Mouse (Mus musculus) erythroblast, adult 5-6 weeks (primary cell): ENCODE data around the gene Ell. TPM values are rescaled to one million over a fixed set of nuclear protein-coding genes. Genes with fewer than 3 reads are reported as not detected.

ENCODE experiments used
- ATAC-seq: replicated peaks from 2 replicates; pipeline ENCODE4 v1.8.0; 2016; ENCODE audit warnings: moderate number of reproducible peaks, mild to moderate bottlenecking, moderate TSS enrichment, inconsistent platforms; ENCODE audit not compliant: poor library complexity, low FRiP score, severe bottlenecking
- total RNA-seq, 2 experiments: library from RNA; stranded (forward) in 1 of 2; stranded (reverse) in 1 of 2; fragments of 150-400 nt in 1 of 2; fragments of 200-764, 138-1000 nt in 1 of 2; gene quantifications; 2 replicates each; pipeline versions ENCODE4 v1.2.3 to v1.2.4; 2015 to 2017; ENCODE audit warnings: low replicate concordance in 2 of 2

The Ell gene
- total RNA-seq (2015; ENCODE audit: low replicate concordance) (2.5 and 5.2 TPM in 2 replicates), total RNA-seq (2017; ENCODE audit: low replicate concordance) (4.0 and 4.7 TPM in 2 replicates)

DNA sequence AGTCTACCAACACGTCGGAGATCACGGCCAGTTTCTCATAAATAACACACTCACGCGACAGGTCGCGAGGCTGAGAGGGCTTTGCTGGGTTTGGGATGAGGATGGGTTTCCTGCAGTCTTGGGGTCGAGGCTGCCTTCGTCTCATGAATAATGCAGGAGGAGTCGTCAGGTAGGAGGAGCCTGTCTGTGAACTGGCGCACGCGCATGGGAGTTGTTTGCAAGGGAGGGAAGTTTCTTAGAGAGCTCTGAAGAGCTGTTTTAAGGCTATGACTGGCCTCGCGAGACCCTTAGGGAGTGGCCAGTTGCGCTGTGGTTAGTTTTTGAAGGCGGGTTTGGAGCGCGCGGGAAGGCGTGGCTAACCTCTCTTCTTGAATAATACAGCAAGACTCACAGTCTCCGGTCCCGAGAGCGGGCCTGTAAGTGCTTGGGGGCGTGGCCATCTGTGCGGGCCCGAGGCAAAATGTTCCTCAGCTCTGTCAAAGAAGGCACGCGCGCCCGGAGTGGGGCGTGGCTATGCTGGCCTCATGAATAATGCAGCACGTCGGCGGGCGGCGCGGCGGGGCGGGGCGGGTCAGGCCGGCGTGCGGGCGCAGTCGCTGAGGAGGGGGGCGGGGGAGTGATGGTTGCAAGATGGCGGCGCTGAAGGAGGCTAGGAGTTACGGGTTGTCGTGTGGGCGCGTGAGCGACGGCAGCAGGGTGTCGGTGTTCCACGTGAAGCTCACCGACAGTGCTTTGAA is at the start of gene Ell:
Gene Ell, plus strand, starts transcription at position 381 of the 737 bp plus-strand sequence.
- ATAC-seq = peak; percentile 72

DNA sequence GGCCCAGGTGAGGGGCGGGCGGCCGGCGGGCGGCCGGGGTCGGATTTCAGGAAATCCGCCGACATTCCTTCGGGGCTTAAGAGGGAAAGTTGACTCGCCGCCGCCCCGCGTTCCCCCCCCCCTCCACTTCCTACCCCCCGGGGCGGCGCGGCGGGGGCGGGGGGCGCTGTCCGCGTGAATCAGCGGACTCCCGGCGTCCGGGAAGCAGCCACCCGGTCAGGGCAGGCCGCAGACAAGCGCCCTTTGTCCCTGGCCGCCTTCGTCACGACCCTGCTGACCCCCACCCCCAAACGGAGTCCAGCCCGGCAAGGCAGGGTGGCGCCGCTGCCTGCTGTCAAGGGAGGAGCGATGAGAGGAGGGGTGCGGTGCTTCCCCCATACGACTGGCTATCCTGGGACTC is 49.7 kb upstream of the Ell start:
- no peak for ATAC-seq

DNA sequence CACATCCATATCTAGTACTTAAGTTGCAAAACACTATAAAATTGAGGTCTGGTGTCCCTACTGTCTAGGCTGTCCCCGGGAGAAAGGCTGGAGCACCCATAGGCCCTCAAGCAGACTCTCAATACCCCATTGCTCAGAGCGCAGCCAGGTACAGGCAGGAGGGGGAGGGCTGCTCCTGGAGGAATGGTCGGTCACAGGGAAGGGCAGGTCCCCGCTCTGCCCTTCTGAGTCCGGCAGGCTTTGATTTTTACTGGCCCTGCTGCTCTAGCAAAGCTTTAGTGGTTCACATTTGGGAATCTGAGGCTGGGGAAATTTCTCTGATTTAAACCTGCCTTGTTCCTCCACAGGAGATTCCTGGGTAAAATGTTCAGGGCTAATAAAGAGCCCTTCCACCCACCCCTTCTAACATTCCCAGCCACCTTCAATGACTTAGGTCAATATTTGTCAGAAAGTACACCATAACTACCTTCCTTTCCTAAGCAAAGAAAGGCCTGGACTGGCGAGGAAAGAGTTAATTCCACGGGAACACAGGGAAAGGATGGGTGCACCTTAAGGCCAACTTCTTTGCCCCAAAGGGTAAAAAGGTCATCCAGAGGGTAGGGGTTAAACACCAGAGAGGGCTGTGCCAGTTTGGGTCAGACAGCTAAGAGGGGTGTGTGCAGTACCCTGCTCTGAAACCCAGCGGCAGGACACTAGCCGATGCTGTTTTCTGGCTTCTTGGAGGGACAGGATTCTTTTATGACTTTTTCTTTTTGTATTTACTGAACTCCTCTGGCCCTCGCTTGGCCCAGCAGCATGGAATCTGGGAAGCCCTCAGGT is 49.0 kb upstream of the Ell start:
- ATAC-seq = no peak

DNA sequence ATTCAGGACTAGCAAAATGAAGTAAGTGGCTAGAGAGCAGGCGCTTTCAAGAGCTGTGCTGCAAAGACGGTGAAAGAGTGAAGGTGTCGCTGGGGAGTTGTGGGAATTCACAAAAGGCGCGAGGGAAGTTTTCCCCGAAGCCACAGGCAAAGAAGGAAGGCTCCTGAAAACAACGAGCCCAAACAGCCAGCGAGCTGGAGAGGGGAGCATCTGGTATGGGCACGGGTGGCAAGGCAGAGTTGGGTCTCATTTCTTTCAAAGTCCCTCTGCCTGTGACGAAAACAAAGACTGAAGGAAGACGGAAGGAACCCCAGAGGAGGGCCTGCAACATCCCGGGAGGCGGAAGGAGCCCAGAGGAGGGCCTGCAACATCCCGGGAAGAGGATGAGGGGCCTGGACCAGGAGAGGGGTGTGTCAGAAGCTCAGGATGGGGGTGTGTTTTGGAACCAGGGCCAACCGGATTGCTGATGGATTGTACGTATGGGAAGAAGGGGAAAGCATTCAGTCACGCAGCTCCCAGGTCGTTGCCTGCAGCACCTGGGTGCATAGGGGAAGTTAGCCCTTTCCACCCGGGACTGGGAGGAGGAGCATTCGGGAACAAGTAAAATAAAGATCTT is 48.3 kb upstream of the Ell start:
- no peak for ATAC-seq

DNA sequence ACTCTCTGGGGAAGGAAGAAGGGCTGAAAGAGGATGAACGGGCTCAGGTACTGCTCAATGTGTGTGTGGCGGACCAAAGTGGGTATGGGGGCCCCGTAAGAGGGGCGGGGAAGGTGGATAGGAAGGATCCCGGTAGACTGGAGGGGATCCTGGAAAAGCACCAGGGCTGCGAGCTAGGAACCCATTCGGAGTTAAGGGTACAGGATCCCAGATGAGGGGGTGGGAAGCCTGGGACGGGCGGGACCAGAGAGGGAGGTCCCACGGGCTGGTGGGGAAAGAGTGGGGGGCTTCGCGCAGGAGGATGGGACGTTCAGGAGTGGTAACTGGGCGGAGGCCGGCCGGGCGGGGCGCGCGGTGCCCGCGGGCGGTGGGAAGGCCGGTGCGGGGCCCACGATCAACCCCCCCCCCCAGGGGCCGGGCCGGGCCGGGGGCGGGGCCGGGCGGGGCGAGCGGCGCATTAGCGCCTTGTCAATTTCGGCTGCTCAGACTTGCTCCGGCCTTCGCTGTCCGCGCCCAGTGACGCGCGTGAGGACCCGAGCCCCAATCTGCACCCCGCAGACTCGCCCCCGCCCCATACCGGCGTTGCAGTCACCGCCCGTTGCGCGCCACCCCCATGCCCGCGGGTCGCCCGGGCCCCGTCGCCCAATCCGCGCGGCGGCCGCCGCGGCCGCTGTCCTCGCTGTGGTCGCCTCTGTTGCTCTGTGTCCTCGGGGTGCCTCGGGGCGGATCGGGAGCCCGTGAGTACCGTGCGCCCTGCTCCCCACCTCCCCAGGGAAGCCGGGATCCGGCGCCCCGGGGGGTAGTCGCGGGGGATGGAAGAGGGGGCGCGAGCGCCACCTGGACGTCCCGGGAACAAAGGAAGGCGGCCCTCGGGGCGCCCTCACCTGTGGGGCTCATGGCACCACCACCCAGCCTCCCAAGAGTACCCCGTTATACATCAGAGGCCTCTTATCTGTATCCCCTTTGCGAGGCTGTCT is 46.3 kb upstream of the Ell start, which contains the start of gene Crlf1:
Gene Crlf1, plus strand, starts transcription at position 495 of the 977 bp plus-strand sequence.
- no peak for ATAC-seq

DNA sequence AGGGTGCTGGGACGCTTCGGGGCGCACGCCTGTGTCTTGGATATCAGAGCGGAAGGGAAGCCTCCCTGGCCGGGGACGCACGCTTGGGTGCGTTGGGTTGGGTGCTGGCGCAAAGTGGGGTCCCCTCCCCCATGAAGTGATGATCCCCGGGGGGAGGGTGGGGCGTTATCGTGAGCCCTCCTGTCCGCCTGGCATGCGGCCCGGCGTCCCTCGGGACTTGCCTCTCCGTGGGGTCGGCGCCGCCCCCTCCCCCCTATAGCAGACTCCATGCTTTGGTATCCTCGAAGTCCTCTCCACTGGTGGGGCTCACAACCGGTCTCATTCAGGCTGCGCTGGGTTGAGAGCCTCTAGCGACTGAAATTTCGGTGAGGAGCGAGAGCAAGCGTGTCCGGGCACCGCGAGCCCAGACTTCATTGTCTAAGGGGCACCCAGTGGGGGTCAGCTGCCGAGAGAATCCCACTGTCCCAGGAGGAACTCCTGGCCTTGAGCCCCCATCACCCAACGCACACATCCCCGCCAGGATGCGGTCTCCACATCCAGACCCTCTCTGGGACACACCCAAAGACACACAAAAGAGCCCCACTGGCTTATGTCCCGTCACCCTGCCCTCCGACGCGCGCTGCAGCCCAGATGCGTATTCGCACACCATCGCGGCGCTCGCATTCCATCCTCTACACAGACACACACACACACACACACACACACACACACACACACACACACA is 45.4 kb upstream of the Ell start:
- no peak for ATAC-seq

DNA sequence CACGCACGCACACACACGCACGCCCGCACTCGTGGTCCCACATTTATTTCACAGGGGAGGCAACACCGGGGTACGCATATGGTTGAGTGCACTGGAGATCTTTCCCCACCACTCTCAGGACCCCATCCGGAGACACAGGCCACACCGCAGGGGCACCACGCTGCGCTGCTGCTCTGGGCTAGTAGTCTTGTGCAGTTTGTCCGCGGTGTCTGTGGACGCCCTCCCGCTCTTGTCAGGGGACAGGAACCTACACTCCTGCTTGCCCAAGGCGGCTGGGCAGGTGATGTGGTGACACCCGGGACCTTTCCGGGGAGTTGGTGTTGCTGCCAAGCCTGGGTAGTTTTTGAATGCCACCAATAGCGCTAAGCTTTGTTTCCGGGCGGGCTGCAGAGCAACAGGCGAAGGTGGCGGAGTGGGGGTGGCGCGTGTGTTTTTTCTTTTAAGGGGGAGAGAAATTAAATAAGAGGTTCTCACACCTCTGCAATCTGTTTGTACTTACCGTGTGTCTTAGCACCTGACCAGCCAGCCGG is 44.8 kb upstream of the Ell start:
- ATAC-seq = no peak

DNA sequence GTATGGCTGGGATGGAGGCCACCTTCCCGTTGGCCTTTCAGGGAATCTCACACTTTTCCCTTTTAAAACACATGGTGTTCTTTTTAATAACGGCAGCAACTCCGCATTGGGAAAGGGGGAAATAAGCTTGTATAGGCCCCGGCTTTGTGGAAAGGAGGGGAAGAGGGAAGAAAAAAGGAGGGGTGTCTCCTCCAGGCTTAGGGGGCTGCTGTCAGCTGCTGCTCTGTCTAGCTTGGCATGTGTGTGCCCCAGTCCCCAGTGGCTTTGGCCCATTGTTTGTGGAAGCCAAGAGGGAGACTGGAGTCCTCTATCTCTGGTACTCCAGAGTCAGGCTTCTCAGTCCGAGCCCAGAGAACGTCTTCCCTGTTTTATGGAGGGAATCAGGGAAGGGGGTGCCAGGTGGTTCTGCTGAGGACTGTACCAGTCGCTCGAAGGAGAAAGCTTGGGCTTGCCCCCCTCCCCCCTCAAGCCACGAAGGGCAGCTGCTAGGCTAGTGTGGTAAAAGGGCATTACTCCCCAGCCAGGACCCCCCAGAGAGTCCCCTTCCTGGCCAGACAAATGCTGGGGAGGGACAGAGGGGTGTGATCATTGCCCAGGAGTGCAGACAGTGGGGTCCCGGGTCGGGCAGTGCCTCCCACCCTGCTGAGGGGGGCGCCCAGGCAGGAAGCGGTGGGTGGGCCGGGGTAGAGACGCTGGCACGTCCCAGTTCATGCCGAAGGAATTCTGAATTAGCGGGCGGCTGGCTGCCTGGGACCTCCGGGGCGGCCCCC is 44.1 kb upstream of the Ell start:
- no peak for ATAC-seq

DNA sequence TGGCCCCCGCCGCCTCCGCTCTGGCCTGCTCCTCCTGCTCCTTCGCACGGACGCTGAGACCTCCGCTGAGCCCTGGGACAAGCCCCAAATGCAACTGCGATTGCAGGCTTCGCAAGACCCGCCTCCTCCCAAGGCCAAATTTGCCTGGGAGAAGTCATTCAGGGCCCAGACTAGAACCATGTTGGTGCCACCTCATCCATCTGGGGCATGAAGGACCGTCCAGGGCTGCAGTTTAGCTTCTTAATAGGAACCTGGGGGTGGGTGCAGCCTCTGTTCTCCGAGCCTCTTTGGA is 43.5 kb upstream of the Ell start:
- no peak for ATAC-seq

DNA sequence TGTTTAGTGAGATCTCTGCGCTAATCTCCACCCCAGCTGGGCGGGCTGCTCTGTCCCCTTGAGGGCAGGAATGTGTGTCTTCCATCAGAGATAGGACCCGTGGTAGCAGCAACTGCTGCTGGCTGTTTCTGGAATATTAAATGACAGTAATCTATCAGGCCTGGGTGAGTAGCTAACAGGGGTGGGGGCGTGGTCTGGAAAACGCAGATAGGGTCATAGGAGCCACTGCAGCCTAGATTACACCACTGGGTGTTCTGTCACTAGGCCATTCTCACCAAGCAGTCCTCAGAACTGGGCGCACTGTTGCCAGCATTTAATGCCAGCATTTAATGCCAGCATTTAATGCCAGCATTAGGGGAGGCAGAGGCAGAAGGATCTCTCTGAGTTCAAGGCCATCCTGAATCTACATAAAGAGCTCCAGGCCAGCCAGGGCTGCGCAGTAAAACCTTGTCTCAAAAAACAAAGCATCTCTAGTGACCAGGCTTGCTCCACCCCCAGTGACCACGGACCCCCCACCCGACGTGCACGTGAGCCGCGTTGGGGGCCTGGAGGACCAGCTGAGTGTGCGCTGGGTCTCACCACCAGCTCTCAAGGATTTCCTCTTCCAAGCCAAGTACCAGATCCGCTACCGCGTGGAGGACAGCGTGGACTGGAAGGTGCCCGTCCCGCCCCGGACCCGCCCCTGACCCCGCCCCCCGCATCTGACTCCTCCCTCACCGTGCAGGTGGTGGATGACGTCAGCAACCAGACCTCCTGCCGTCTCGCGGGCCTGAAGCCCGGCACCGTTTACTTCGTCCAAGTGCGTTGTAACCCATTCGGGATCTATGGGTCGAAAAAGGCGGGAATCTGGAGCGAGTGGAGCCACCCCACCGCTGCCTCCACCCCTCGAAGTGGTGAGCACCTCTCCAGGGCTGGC is 38.6 kb upstream of the Ell start:
- ATAC-seq = peak; percentile 60

DNA sequence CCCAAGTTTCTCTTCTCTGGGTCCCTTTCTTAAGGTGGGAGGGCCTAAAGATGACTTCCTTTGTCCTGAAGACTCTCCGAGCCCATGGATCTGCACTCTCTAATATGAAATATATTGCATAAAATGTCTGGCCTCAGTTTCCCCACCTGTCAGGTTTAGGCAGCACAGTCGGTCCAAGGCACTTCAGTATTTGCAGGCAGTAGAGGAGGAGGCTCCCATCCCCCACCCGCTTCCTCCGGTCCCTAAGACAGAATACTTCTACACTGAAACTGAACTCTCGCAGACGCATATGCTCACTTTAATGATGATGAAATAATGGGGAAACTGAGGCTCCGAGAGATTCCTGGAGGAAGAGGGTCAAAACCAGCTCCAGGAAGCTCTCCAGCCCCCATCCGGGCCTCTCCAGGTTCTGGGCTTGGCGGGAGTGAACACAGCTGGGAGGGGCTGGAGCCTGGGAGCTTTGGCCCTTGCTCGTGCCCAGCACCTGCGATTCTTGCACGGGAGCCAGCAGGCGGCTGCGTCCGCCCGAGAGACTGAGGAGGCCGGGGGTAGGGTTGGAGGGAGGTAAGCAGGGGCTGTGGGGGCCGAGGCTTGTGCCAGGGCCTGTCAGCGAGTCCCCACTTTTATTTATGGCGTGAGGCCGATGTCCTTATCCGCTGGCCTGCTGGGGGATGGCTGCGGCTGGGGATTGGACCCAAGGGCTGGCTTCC is 37.3 kb upstream of the Ell start:
- ATAC-seq = no peak

DNA sequence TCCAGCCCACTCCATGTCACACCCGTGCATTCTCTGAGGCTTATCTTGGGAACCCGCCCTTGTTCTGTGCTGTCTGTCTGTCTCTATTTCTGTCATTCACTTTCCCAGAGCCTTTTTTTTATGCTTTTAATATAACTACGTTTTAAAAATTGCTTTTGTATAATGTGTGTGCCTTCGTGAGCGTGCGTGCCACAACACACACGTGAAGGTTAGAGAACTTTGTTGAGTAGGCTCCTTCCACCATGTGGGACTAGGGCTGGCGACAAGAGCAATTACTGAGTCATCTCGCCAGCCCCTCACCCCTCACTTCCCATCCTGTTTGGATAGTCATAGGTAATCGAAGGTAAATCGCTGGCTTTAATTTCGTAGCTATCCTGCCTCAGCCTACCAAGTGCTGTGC is 36.7 kb upstream of the Ell start:
- no peak for ATAC-seq

DNA sequence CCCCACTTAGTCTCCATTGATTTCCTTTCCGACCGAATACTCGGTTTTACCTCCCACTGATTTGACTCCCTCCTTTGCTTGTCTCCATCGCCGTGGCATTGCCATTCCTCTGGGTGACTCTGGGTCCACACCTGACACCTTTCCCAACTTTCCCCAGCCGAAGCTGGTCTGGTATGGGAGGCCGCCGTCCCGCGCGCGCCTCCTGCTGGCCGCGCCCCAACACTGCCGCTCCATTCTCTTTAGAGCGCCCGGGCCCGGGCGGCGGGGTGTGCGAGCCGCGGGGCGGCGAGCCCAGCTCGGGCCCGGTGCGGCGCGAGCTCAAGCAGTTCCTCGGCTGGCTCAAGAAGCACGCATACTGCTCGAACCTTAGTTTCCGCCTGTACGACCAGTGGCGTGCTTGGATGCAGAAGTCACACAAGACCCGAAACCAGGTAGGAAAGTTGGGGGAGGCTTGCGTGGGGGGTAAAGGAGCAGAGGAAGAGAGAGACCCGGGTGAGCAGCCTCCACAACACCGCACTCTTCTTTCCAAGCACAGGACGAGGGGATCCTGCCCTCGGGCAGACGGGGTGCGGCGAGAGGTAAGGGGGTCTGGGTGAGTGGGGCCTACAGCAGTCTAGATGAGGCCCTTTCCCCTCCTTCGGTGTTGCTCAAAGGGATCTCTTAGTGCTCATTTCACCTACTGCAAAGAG is 36.1 kb upstream of the Ell start:
- peak; percentile 34; the same call in 1 of the 2 replicates for ATAC-seq

DNA sequence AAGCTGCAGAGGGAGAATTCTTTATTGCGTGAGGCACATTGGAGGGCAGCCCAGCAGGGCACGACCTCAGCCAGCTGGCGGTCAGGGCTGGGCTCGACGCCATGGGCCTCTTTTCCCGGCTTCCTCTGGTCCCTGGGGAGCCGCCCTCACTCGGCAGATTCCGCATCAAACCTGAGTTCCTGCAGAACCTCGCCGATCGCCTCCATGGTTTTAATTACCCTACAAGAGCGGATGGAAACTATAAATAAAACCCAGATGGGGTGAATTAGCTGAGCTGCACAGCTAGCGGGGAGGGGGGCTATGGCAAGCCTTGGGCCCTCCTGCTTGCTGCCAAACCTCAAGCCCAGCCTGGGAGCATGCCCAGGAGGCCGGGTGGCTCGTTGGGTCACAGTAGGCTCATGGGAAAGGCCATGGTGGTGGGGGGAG is 35.0 kb upstream of the Ell start:
- no peak for ATAC-seq

DNA sequence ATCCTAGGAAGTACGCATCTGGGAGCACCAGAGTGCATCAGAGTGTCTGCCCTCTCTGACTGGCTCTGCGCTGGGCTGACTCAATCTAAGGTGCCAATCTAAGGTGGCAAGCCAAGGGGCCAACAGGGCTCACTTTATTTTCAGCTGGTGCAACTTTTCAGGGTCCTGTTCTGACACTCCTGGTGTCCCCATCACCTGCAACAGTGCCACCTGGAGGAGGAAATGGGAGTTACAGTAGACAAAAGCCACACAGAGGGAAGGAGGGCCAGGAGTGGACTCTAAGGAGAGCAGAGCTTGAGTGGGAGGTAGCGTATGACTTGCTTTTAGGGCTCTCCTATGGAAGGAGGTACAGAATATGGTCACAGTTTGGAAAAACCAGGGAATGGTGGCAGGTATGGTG is 34.4 kb upstream of the Ell start:
- ATAC-seq = peak; percentile 36
